Mouse (Mus musculus) cerebellum, postnatal 10 days (tissue): Measurements from ENCODE around the gene Wdr60.
A peak's percentile ranks its signal among the peaks of the same experiment; 100 is the strongest.

Source experiments
- DNase-seq, 2 experiments: peaks; one replicate each; pipeline ENCODE4 v3.0.0; 2021; ENCODE audit warnings: mixed read lengths in 2 of 2

Gene Wdr60

DNA sequence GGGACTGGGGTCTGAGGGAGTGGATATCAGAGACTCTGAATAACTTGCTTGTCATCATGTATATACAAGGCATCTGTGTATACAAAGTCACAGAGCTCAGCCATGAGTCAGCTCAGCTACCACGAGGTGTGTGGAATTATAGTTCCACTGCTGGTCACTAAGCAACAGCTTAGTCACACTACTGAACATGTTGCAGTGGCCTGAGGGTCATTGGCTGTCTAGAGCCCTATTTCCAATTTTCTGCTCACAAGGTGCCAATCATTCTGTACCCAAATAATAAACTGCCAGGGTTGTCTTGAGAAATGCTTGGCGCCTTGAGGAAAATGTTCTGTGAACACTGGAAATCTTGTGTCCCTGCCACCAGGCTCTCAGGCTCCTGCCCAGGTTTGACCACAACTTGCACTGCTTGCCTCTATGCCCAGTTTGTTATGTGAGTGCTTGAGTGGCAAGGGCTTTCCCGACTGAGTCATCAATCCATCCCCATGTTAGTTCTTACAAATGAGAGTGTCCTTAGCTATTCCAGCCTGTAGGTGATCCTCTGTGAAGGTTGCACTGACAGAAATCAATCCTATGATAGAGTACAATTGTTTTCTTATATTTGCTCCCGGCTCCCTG, 81.3 kb downstream of the Wdr60 start:
- DNase-seq: no peak

DNA sequence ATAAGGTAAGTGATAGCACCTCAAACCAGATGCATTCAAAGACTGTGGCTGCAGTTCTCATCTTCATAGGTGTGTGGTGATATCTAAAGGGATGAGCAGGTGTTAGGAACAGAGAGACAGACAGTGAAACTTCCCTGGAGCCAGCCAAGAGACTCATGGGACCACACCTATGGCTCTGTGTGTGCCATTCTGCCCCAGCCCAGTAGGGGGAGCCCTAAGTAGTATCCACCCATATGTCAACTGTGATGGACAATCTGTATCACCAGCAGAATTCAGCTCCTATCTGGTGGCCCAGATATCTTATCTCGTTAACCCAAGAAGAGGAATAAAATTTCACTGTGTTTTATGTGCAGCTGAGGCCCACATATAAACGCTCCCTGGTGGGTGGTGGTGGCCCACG, 85.9 kb downstream of the Wdr60 start:
- DNase-seq: peak in 1 of 2 experiments; percentile 12

- DNase-seq: peak; percentile 33 to 57
Measured at GRCm38 (mm10) chr12:116169666-116170065, 93.2 kb downstream of the Wdr60 start.

DNA sequence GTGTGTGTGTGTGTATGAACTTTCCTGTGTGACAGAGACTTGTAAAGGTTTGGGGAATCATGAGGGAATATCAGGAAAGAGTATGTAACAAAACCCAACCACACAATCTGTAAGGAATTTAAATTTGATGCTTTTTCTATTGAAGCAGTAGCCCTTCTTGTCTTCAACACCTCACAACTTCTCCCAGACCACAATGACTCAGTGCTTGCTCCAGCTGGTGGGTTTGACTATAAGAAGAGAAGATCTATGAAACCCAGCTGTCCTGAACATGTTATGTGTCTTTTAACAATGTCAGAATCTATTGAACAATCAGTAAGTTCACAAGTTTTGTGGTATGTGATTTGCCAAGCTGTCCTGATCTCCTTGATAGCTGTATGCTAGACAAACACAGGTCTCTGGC, 97.5 kb downstream of the Wdr60 start:
- no peak for DNase-seq

GRCm38 (mm10) chr12:116159695-116160094, 103.1 kb downstream of the Wdr60 start:
- DNase-seq: no peak

GRCm38 (mm10) chr12:116159223-116159622, 103.6 kb downstream of the Wdr60 start:
- no peak for DNase-seq

DNA sequence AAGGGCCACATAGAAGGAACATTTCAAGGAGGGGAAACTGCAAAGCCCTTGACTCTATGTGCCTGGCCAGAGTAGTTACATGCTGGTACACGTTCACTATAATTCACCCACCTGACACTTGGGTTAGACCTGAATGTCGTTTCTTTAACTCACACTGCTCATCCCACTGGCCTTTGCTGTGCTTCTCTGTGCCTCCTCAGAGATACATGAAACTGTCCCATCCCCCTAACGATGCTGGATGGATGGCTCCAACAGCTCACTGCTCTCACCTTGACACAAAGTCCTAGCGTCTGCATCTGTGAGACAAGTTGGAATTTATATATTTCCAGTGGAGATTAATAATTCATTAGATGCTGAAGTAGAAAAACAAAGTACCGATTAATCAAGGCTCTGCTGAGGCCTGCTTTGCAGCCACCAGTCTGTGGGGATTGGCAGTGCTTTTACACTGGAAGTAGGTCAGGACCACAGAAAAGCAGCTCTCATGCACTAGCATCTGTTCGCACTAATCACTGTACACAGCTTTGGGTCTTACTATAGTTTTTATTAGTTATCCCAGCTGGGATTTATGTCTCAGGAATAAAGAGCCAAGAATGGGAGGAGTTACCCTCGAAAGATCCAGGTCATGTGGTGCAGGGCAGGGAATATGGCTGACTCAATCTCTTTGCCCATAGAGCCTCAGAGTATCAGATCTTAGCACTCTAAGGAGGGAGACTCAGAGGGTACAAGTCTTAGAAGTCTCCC, 105.9 kb downstream of the Wdr60 start:
- DNase-seq: no peak
